Mouse (Mus musculus) megakaryocyte, embryonic 14.5 days (primary cell): ENCODE data around the gene Serpina9.

Experiments used
- FLI1 ChIP-seq: IDR thresholded peaks from 2 replicates; pipeline ENCODE4 v1.6.1; 2012; ENCODE audit warnings: low read length, inconsistent platforms, mixed read lengths
- GATA1 ChIP-seq: IDR thresholded peaks from 3 replicates; pipeline ENCODE4 v1.6.1; 2012; ENCODE audit warnings: mixed read lengths, low read length, inconsistent platforms, borderline replicate concordance

DNA sequence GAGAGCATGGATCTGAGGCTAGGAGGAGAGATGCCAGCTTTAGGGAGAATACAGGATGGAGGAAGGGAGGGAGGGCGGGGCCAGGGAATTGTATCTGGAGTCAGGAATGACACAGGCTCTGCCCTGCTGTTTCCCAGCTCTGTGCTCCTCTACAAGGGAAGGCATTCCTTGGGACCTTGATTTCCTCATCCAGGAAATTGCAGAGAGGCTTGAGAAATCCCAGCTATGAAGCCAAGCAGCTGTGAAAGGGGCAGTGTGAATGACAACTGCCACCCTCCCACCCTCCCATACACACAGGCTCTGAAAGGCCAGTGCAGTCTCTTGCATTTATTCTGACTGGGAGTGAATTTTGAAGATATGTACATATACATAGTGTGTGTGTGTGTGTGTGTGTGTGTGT, 40.4 kb upstream of the Serpina9 start:
- no peak for TF ChIP-seq GATA1
- TF ChIP-seq FLI1 = no peak
